Mouse (Mus musculus): Measurements from ENCODE around the gene Srrm3.

Srrm3 gene

DNA sequence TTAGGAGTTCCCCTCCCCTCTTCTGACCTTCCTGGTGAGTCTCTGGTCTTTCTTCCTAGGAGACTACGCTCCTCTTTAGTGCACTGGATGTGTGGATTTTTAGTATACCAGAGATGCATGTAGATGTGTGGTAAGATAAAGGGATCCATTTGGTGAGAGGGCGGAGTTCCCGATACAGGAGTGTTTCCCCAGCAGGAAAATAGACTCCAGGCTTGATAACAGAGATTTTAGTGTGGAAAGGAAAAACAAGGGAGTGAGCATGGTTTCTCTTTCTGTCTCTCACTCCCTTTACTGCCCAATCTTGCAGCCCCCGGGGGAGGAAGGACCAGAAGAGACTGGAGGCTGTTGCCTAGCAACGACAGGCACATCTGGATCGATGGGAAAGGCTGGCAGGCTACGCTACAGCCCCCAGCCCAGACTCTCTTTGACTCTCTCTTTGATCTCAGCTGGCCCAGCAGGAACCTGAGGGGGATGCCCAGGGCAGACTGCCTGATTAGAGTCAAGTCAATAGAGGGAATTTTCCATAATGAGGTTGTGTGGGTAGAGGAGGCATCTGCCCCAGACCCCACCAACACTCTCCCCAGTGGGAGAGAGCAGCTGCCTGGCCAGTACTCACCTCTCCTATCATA, 15.7 kb downstream of the Srrm3 start:
- DNase-seq (ENCODE audit: low spot score in 2 of 2), result peak; percentile 62 to 66

DNA sequence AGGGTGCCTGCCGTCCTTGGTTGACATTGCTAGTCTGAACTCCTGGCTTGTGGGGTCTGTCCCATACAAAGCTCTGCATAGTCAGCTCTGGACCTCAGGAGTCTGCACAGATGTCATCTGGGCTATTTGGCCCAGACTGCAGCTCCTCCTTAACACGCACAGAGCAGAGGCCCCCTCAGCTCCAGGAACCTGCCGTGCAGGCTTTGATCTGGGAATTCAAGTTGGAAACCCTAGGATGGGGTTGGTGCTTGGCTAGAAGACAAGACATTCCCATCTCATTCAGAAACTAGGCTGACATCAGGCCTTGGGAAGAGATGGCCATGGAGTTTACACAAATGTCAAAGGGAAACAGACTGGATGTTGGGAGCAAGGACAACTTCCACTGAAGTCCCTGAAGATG, 17.8 kb downstream of the Srrm3 start:
- no peak for DNase-seq (ENCODE audit: low spot score in 2 of 2)

DNA sequence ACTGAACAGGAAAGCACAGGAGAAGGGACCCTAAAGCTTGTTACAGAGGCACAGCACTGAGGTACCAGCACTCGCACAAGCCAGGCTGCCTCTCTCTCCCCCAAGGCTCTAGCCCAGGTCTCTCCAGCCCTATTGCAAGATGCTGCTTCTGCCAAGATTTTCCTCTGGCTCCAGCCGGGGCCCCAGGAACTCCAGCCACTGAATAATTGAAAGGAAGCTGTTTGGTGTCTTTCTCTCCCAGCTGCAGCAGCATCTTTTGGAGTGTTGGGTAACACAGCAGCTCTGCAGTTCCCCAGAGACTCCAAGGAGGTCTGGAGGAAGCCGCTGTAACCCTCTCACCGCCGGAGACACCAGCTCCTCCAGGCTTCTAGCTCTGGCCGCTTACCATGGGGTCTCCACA, 19.5 kb downstream of the Srrm3 start:
- no peak for DNase-seq (ENCODE audit: low spot score in 2 of 2)

DNA sequence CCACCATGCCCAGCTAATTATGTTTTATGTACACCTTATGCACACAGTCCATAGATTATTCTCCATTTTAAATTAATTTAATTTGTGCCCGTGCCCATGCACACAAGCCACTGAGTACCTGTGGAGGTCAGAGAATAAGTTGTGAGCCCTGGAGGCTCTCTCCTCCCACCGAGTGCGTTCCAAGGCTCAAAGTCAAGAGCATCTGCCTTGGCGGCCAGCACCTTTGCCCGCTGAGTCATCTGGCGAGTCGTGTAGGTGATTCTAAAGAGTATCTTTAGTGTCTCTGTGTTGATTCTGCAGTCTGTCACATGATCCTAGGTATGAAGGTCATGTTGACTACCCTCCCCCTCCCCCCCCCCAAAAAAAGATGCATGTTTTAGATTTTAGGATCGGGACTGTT, 22.7 kb downstream of the Srrm3 start:
- DNase-seq (ENCODE audit: low spot score in 2 of 2), result no peak

DNA sequence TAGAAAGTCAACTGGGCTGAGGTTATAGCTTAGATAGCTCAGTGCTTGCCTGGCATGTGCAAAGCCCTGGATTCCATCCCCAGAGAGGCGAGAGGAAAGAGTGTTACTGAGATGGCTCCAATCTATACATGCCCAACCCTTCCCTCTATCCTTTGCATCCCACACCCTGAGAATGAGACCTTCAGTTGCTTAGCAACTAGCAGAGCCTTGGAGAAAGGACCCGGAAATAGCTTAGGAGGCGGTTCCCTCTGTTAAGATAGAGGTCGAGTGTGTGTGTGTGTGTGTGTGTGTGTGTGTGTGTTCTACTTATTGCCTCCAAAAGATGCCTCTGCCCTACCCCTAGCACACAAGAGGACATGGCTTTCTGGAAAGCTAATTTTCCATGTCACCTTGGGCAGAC, 26.0 kb downstream of the Srrm3 start:
- peak; percentile 77 to 87 for DNase-seq (ENCODE audit: low spot score in 2 of 2)

DNA sequence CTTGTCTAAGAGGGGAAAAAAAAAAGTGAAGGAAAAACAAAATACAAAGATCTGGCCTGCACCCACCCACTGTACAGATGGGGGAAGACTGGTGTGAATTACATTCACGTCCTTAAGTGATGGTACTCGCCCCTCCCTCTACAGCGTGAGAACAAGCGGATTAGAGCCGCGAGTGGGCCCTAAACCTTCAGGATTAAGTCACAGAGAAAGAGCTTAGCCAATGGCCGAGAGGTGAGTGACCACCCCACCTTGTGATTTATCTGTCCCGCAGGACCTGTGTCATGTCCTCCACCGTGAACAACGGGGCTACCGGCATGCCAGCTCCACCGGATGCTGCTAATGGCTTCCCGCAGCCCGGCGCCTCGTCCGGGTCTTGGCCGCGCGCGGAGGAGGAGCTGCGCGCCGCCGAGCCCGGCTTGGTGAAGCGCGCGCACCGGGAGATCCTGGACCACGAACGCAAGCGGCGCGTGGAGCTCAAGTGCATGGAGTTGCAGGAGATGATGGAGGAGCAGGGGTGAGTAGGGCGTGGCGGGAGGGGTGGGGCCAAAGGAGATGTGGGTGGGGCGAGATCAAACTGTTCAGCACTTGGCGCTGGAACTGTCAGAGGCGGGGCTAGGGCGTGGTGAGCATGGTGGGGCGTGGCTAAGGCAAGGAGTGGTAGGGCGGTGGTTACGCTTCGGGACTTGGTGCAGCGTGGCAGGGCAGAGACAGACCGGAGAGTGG, 28.2 kb downstream of the Srrm3 start:
- peak; percentile 85 to 89 for DNase-seq (ENCODE audit: low spot score in 2 of 2)

DNA sequence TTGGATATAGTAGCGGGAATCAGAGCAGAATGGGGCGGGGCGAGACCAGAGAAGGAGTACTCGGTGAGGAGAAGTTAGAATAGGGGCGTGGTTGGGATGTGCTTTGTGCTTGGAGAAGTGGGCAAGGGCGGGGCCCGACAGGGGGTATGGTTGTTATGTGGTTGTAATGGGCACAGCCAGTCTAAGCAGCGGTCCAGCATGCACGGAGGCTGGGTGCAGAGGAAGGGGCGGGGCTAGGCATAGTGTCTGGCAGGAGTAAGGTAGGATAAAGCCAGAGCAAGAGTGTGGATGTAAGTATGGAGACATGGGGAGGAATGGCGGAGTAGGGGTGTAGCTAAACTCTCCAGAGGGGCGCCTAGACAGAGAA, 28.8 kb downstream of the Srrm3 start:
- no peak for DNase-seq (ENCODE audit: low spot score in 2 of 2)

DNA sequence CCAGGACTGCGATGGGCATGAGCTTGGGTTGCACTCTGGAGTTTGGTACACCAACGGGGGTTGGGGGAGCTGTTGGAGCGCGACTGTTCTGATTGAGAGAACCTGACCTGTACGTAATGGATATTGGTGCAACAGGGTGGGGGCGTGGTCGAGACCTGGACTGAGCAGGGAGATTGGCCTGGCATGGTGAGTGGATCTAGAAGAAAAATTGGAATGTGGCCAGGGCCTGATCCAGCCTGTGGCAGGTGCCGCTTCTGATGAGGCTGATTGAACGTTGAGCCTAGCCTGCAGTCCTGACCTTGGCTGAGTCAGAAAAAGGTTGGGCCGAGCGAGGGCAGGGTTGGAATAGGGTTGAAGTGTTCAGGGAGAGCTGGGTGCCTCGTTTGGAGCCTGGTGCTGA, 29.3 kb downstream of the Srrm3 start:
- DNase-seq (ENCODE audit: low spot score in 2 of 2), result peak in 1 of 2 experiments; percentile 58

DNA sequence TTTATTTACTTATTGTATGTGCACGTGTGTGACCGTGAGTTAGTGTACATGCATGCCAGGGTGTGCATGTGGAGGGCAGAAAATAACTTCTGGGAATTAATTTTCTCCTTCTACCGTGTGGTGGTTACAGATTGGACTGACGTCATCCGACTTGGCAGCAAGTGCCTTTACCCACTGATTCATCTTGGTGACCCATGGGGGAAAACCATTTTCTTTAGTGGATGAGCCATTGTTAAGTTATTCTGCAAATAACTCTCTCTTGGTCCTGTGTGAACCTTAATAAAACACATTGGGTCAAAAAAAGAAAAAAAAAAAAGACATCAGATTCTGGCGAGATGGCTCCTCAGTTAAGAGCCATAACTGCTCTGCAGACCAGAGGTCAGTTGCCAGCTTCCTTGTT, 35.0 kb downstream of the Srrm3 start:
- DNase-seq (ENCODE audit: low spot score in 2 of 2), result no peak

DNA sequence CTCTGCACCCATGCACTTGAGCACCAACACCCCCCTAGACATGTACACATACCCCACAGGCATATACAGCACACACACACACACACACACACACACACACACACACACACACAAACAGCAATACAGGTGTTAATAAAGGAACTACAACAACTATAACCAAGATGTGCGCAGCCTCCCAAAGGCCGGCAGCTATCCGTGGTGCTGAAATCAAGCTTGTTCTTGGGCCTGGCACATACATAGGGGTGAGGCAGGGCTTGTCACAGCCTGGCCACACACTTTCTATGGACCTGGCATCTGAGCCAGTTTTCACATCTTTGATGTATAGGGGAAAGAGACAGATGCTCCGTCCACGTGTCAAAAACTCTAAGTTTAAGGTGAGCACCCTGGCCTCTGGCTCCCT, 36.7 kb downstream of the Srrm3 start:
- no peak for DNase-seq (ENCODE audit: low spot score in 2 of 2)

DNA sequence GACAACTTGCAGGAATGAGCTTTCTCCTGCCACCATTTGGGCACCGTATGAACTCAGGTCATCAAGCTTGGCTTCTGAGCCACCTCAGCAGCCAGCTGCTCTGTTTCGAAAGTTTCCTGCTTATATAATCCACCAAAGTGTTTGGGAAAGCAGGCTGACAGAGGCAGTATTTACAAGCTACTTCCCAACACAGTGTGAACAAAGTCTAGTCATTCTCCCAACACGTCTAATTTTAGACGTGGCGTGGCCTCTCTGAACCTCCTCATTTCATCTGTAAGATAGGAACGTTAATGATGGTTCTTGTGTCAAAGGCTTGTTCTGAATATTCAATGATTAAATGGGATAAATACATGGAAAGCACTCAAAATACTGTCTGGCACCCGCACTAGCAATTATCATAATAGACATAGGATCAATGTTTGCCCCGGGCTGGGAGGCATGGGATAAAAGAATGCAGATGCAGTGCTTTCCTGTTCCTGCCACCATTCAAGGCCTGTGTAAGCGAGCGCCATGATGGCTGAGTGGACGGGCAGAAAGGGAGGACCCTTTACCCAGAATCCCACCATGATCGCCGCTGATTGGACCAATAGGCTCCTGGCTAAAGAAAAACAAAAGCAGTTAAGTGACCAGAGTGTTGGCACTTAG, 39.1 kb downstream of the Srrm3 start:
- no peak for DNase-seq (ENCODE audit: low spot score in 2 of 2)

DNA sequence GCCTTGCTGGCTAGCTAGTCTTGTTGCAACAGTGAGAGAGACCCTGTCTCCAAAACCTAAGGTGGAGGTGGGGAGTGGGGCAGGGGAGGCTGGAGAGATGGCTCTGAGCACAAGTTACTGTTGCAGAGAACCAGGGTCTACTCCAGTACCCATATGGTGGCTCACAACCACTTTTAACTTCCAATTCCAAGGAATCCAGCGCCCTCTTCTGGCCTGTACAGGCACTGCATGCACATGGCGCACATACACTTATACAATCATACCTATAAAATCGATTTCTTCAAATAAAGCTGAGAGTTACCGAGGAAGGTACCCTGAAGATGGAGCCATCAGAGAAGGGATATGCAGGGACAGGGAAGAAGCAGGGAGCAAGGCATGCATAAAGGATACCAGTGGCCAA, 40.8 kb downstream of the Srrm3 start:
- DNase-seq (ENCODE audit: low spot score in 2 of 2), result no peak

DNA sequence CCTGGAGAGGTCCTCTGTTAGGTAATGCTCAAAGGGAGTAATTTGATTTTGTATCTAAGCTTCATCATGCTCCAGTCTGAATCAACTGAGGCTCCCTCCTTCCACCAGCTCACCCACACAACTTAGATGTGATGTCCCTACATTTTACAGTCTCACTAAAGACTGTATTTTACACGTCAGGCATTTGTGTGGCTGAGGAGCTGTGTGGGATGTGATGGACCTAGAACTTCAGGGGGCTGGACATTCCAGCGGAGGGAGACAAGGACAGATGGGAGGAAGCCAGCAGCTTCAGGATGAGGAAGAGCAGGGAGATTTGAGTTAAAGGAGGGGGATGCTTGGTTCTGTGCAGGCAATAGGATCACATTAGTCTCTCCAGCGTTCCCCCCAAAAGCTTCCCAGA, 41.2 kb downstream of the Srrm3 start:
- DNase-seq (ENCODE audit: low spot score in 2 of 2), result no peak

DNA sequence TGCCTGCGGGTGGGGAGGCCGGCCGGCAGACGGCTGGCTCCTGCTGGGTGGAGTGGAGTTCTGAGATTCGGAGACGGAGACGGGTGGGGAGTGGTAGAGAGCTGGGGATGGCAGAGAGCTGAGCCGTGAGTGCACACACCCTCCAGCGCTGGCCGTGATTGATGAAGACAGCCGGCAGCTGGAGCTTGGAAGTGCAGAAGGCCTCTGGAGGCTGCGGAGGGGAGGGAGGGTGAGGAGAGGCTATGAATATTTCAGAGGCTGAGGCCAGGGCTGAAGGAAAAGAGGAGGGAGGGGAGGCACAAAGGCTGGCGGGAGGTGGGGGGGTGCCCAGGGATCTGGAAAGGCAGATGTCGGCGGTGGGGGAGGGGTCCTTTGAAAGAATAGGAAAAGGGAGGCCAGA, 44.3 kb downstream of the Srrm3 start:
- DNase-seq (ENCODE audit: low spot score in 2 of 2), result peak; percentile 61 to 67

DNA sequence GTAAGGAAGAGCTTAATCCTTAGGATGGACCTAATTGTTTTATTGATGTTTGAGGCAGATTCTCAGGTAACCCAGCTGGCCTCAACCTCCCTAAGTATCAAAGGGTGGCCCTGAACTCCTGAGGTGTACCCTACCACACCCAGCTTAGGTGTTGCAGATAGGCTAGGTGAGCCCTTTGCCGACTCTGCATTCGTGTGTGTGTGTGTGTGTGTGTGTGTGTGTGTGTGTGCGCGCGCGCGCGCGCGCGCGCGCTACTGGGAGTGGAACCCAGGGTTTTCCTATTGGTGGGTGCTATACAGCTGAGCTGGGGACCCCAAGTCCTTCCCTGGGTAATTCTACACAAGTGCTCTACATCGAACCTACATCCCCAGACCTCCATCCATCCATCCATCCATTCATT, 44.8 kb downstream of the Srrm3 start:
- DNase-seq (ENCODE audit: low spot score in 2 of 2), result no peak

DNA sequence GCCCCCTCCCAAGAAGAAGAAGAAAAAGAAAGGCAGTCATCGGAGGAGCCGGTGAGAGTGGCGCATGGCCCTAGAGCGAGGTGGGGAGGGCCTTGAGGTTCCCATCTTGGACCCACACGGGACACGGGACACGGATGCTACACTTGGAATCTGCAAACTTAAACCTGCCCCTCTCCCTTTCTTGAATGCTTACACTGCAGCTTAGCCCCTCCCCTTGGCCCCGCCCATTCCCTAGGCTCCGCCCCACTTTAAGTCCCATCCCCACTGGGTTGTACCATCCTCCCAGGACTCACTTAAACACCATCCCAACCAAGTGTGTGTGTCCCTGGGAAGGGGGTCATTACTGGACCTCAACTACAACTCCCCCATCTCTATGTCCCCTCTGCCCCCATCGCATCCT, 45.7 kb downstream of the Srrm3 start:
- DNase-seq (ENCODE audit: low spot score in 2 of 2), result no peak

DNA sequence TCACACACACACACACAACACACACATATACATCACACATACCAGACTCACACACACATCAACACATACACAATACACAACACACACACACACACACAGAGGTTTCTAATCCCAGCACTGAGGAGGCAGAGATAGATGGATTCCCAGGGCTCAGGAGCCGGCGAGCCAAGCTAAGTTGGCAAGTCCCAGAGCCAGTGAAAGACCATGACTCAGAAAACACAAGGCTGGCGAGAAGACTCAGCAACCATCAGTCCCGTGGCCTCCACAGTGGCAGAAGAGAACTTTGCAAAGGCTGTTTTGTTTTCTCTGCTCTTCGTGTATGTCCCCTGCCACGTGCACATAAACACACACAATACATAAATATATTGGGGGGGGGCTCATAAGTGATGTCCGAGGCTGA, 47.0 kb downstream of the Srrm3 start:
- no peak for DNase-seq (ENCODE audit: low spot score in 2 of 2)

DNA sequence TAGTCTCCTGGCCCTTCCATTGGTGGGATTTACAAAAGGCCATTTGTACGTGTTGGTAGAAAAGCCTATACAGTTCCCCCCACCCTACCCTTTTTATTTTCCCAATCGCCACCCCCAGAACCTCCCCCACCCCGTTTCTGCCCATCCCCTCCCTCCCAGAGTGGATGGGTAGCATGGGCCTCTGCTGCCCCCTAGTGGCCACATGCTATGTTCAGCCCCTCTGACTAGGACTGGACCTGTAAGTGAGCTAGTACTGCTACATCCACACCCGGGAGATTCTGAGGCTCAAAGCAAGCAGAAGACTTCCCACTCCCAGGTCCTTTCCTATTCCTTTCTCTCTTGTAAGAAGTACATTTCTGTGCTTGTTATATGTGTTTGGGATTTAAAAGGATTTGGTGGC, 48.5 kb downstream of the Srrm3 start:
- DNase-seq (ENCODE audit: low spot score in 2 of 2), result peak; percentile 84 to 87

DNA sequence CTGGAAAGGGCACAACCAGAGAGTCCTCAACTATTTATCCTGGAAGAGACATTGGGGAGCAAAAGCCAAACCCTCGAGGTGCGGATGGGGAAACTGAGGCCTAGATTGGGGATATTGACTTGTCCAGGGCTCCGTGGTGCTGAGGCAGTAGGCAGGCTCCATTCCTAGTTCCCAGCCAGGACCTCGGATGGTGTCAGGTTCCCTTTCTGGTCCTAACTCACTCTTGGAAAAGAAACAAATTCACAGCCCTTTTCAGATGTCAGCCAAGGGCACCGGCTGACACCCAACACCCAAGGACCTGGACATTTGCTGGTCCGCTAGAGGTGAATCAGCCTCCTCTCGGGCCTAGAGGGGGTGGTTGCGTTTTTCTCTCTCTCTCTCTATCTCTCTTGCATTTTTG, 60.0 kb downstream of the Srrm3 start:
- DNase-seq (ENCODE audit: low spot score in 2 of 2), result no peak

DNA sequence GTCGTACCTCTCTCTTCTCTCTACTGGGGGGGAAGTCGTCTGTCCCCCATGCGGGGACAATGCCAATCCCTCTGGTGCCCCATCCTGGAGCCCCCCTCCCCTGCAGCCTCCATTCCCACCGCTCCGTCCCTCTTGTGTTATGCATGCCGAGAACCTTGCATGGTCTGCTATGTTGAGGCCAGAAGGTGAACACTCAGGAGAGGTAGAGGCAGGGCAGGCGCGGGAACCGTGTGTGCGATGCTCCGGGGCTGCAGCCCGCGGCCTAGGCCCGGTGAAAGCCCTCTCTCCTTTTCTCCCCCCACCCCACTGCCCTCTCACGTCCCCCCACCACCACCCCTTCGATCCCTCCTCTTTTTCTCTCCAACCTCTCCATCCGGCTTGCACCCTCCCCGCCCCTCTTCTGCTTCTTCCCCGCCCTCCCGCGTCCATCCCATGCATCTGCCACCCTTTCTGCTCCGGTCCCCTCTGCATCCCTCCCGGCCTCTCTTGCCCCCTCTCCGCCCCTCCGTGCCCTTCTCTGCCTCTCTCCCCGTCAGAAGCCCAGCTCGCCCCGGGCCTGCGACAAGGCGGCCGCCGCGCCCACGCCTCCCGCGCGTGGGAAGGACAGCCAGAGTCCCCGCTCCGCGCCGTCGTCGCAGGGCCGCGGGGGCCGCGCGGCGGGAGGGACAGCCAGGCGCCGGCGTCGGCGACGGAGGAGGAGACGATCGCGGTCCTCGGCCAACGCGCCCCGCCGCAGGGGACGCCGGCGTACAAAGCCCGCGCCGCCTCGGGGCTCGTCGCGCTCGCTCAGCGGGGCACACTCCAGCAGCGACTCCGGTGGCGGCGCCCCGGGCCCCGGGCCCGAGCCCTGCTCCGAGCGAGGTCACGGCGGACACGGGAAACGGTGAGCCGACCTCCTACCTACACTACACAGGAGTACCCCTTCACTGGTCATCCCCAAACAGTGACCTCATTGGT, 61.2 kb downstream of the Srrm3 start:
- no peak for DNase-seq (ENCODE audit: low spot score in 2 of 2)

DNA sequence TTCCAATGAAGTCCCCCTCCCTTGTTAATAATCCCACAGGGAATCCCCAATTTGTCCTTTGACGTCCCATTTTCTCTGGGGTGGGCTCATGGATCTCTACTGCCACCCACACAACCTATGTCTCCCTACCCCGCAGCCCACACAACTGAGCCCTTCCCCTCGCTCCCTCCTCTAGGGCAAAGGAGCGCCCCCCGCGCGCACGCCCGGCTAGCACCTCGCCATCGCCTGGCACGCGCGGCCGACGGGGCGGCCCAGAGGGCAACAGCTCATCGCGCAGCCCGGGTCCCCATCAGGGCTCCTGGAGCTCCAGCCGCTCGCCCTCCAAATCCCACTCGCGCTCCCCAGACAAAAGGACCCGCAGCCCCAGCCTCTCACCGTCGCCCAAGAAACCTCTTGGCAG, 62.0 kb downstream of the Srrm3 start:
- DNase-seq (ENCODE audit: low spot score in 2 of 2), result no peak

All from right cerebral cortex, postnatal 10 days (tissue).